Mouse (Mus musculus) embryonic facial prominence, embryonic 11.5 days (tissue): ENCODE measurements around the gene Col9a2. TPM values are rescaled to one million over a fixed set of nuclear protein-coding genes. Genes with fewer than 3 reads are reported as not detected.

Experiments used
- ATAC-seq: fragments of 200-750 bp; cut with Nextera tagmentation; replicated peaks from 2 replicates; pipeline ENCODE4 v1.8.0; 2017; ENCODE audit warnings: low read depth; ENCODE audit not compliant: insufficient number of reproducible peaks, low FRiP score, low TSS enrichment
- DNase-seq: peaks from one replicate; pipeline ENCODE4 v3.0.0-alpha.2; 2015; ENCODE audit warnings: low spot score
- H3K27ac ChIP-seq: fragments of 300-500 bp; sonication (generic); replicated peaks from 2 replicates; pipeline ENCODE4 v1.5.1; 2014; ENCODE audit warnings: mild to moderate bottlenecking, low read depth, low read length, control low read depth
- H3K27me3 ChIP-seq: fragments of 300-500 bp; sonication (generic); 2 replicates; pipeline ENCODE4 v1.6.1; 2014; ENCODE audit warnings: mild to moderate bottlenecking, low read length, moderate library complexity, mixed read lengths; ENCODE audit not compliant: control insufficient read depth, insufficient read depth
- H3K36me3 ChIP-seq: fragments of 300-500 bp; sonication (generic); replicated peaks from 2 replicates; pipeline ENCODE4 v1.6.1; 2014; ENCODE audit warnings: low read depth, mild to moderate bottlenecking, low read length, moderate library complexity, mixed read lengths; ENCODE audit not compliant: control insufficient read depth, insufficient read depth
- H3K4me1 ChIP-seq: fragments of 300-500 bp; sonication (generic); 2 replicates; pipeline ENCODE4 v1.6.1; 2014; ENCODE audit warnings: low read length, mixed read lengths; ENCODE audit not compliant: control insufficient read depth, insufficient read depth
- H3K4me2 ChIP-seq: fragments of 300-500 bp; sonication (generic); 2 replicates; pipeline ENCODE4 v1.6.1; 2014; ENCODE audit warnings: low read depth, mild to moderate bottlenecking, control low read depth, low read length, moderate library complexity
- H3K4me3 ChIP-seq: fragments of 300-500 bp; sonication (generic); 2 replicates; pipeline ENCODE4 v1.5.1; 2014; ENCODE audit warnings: low read depth, low read length, control low read depth
- H3K9ac ChIP-seq: fragments of 300-500 bp; sonication (generic); replicated peaks from 2 replicates; pipeline ENCODE4 v1.6.1; 2014; ENCODE audit warnings: mild to moderate bottlenecking, control low read depth, low read length
- H3K9me3 ChIP-seq: fragments of 300-500 bp; sonication (generic); replicated peaks from 2 replicates; pipeline ENCODE4 v1.6.1; 2016; ENCODE audit warnings: mild to moderate bottlenecking, low read length, inconsistent platforms, mixed read lengths; ENCODE audit not compliant: control insufficient read depth
- WGBS: fragments of 180-500 bp; shearing (Covaris S2); extraction: QIAGEN DNeasy Blood & Tissue Kit; methylation state at CpG from one replicate; pipeline ENCODE4 v1.1.7; 2014; 5-methylcytosine and 5-hydroxymethylcytosine counted together
- polyA plus RNA-seq: library from polyadenylated mRNA; unstranded; fragments of >200 nt; fragmentation: Nextera tagmentation; extraction: Ambion mirVana; gene quantifications from 2 replicates; pipeline ENCODE4 v1.2.1, GENCODE M21; 2014

The Col9a2 gene
- polyA plus RNA-seq, 1 experiment from 2014 or later: 6.0 TPM

GRCm38 (mm10) chr4:121015268-121015659, 23.9 kb upstream of the Col9a2 start:
- DNase-seq: no peak
- no peaks in the 10 kb centered on the region for H3K9me3 ChIP-seq
- no peaks in the 10 kb centered on the region for H3K27me3 ChIP-seq
- no peak overlapping the region for H3K4me3 ChIP-seq
- no peak overlapping the region for H3K9ac ChIP-seq
- H3K27ac ChIP-seq: no peak overlapping the region
- WGBS: 87% methylated on average over 7 of the region's 7 CpGs
- H3K36me3 ChIP-seq: no peaks in the 10 kb centered on the region
- no peak for ATAC-seq
- no peak overlapping the region for H3K4me2 ChIP-seq
- no peaks in the 10 kb centered on the region for H3K4me1 ChIP-seq

GRCm38 (mm10) chr4:121016021-121016898, 22.9 kb upstream of the Col9a2 start:
- peak overlapping the region; percentile 79 for H3K9ac ChIP-seq
- peak overlapping the region; percentile 96 for H3K4me3 ChIP-seq
- H3K4me2 ChIP-seq: peak overlapping the region; percentile 92
- 8% methylated on average over 40 of the region's 40 CpGs for whole genome bisulfite sequencing
- H3K4me1 ChIP-seq: no peaks in the 10 kb centered on the region
- H3K27ac ChIP-seq: 0 out of 2 replicates have a peak overlapping the region, but pooled peaks have one; percentile 41
- no peaks in the 10 kb centered on the region for H3K36me3 ChIP-seq
- ATAC-seq (peak; percentile 40), DNase-seq (no peak)
- no peaks in the 10 kb centered on the region for H3K9me3 ChIP-seq
- no peaks in the 10 kb centered on the region for H3K27me3 ChIP-seq

GRCm38 (mm10) chr4:121016928-121017657, 22.1 kb upstream of the Col9a2 start, which contains the start of gene Smap2:
Smap2 (minus strand) TSS chr4:121017247.
- H3K36me3 ChIP-seq: no peaks in the 10 kb centered on the region
- peak within 1 kb of the TSS; percentile 96 for H3K4me3 ChIP-seq
- H3K9me3 ChIP-seq: no peaks in the 10 kb centered on the region
- ATAC-seq (peak; percentile 96), DNase-seq (peak; percentile 100)
- 0 out of 2 replicates have a peak within 1 kb of the TSS, but pooled peaks have one; percentile 41 for H3K27ac ChIP-seq
- H3K4me2 ChIP-seq: peak within 1 kb of the TSS; percentile 92
- H3K9ac ChIP-seq: peak within 1 kb of the TSS; percentile 79
- under 1% methylated on average over 47 of the region's 48 CpGs for WGBS
- H3K27me3 ChIP-seq: no peaks in the 10 kb centered on the region
- H3K4me1 ChIP-seq: no peaks in the 10 kb centered on the region

- H3K27ac ChIP-seq: no peak overlapping the region
- no peaks in the 10 kb centered on the region for H3K36me3 ChIP-seq
- no peaks in the 10 kb centered on the region for H3K4me1 ChIP-seq
- H3K4me3 ChIP-seq: no peak overlapping the region
- H3K9ac ChIP-seq: no peak overlapping the region
- no peak for ATAC-seq
- H3K4me2 ChIP-seq: no peak overlapping the region
- no peaks in the 10 kb centered on the region for H3K9me3 ChIP-seq
- WGBS: 82% methylated on average over 3 of the region's 3 CpGs
- no peak for DNase-seq
- H3K27me3 ChIP-seq: no peaks in the 10 kb centered on the region
These were observed 20.9 kb upstream of the Col9a2 start for GRCm38 (mm10) chr4:121018250-121018649.

- Histone ChIP-seq H3K9ac (no peak overlapping the region), H3K27ac (no peak overlapping the region), H3K9me3 (no peaks in the 10 kb centered on the region), H3K4me3 (no peak overlapping the region), H3K36me3 (no peaks in the 10 kb centered on the region), H3K4me1 (no peaks in the 10 kb centered on the region), H3K4me2 (no peak overlapping the region), H3K27me3 (no peaks in the 10 kb centered on the region)
- 78% methylated on average over 10 of the region's 10 CpGs for WGBS
- DNase-seq (no peak), ATAC-seq (no peak)
These were observed 19.0 kb upstream of the Col9a2 start for GRCm38 (mm10) chr4:121020040-121020790.

- Histone ChIP-seq H3K4me2 (no peak overlapping the region), H3K4me1 (no peaks in the 10 kb centered on the region), H3K9me3 (no peaks in the 10 kb centered on the region), H3K27me3 (no peaks in the 10 kb centered on the region), H3K9ac (no peak overlapping the region), H3K4me3 (no peak overlapping the region), H3K27ac (no peak overlapping the region), H3K36me3 (no peaks in the 10 kb centered on the region)
- DNase-seq (no peak), ATAC-seq (no peak)
These were observed 17.3 kb upstream of the Col9a2 start for GRCm38 (mm10) chr4:121021911-121022310.

GRCm38 (mm10) chr4:121023464-121023863, 15.7 kb upstream of the Col9a2 start:
- DNase-seq (no peak), ATAC-seq (no peak)
- Histone ChIP-seq H3K4me3 (no peak overlapping the region), H3K4me2 (no peak overlapping the region), H3K36me3 (no peaks in the 10 kb centered on the region), H3K9me3 (no peaks in the 10 kb centered on the region), H3K4me1 (no peaks in the 10 kb centered on the region), H3K27me3 (no peaks in the 10 kb centered on the region), H3K27ac (no peak overlapping the region), H3K9ac (no peak overlapping the region)
- 82% methylated on average over 7 of the region's 7 CpGs for WGBS
